Mouse (Mus musculus) thymus, adult 18-20 months (tissue): ENCODE data around the gene Gbp6.
"Not testable (repeated sequence)": the region's sequence is repeated elsewhere in the genome, so short reads cannot be mapped to it uniquely, and the experiment has no call there.

ENCODE experiments used
- DNase-seq, 2 experiments: peaks; one replicate each; pipeline ENCODE4 v3.0.0; 2022; ENCODE audit warnings: mixed read lengths in 2 of 2

Gene Gbp6

DNA sequence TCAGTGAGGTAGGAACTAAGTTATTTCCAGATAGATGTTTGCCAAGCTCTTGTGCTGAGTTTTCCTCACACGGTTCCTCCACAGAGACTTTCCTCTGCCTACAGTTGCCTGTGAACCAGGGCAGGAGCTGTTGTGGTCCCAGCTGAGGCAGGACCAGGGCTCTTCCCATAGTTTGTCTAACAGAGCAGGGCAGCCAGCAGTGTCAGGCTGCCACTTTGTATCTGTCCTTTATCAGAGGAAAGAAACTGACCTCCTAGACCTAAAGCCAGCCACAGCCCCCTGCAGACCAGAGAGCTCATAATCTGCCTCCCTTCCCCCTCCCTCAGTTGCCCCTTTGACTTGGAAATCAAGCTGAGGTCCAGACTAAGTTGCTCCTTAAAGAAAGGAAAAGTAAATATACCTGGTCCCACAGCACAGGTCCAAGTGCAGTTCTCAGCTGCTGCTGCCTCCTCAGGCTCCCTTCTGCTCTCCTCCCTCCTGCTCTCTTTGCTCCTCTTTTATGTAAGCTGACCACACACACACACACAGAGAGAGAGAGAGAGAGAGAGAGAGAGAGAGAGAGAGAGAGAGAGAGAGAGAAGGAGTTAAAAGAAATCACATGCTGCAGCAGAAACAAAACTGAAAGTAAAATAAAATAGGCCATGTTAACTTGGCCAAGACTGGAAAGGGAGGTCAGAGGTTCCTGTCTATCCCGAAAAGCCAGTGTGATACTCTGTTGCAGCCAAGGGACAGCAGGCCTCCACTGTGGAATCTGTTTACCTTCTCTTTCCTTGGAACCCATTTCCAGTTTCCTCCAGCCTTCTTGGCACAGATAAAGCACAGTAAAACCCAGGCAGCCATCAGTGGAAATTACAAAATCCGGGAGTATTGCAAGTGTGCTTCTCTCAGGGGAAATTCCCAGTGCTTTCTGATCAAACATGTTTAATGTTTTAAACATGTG, at the start of gene Gbp6, which contains the start of gene Gm43302:
Gbp6 (minus strand) TSS at position 473 of the 940 bp plus-strand sequence.
Gm43302 (minus strand) TSS at position 470 of the 940 bp plus-strand sequence.
- not testable (repeated sequence) for DNase-seq

DNA sequence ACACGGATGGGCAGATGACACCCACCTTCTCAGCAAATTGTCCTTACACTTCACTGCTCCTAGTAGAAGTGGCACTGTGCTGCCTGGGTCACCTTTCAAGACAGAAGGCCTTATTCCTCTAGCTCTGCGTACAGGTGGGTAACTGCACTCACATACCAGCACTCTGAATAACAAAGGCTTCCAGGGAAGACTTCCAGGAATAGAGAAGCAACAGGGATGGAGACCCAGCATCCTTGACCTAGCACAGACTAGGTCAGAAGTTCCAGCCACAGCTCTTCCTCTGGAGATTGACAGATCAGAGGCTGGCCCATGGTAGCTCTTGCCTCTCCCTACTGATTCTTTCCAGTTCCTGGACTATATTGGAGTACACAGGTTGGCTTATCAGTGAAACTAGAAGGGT, 47.8 kb upstream of the Gbp6 start:
- DNase-seq: no peak

DNA sequence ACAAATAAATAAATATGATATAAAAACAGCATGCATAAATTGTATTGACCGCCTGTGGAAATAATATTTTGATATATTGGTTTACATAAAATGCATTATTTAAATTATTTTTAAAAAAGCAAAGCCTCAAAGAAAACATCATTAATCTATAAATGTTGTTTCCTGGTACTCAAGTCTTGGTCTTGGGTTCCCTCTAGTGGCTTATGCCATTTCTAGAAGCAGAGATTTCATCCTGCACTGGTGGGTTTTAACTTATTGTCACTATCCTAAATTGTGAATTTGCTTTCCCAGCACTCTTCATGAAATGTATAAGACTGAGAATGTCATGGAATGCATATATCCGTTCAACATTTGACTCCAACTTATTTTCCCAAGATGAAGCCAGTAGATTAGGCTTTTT, 29.0 kb upstream of the Gbp6 start:
- DNase-seq: no peak

DNA sequence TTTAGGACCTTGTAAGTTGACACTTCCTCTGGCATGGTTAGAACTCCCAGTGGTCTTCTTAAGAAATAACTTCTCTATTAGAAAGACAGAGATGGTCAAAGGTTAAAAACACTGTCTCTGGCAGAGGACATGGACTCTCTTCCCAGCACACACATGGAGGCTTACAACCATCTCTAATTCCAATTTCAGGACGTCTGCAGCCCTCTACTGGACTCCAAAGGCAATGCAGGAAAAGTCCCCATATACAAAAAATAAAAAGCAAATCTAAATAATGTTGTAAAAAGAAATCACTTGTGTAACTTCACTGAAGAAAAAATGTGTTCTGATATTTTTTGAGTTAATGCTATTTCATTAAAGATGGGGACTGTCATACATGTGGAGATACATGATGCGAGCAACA, 17.4 kb upstream of the Gbp6 start:
- DNase-seq: no peak

DNA sequence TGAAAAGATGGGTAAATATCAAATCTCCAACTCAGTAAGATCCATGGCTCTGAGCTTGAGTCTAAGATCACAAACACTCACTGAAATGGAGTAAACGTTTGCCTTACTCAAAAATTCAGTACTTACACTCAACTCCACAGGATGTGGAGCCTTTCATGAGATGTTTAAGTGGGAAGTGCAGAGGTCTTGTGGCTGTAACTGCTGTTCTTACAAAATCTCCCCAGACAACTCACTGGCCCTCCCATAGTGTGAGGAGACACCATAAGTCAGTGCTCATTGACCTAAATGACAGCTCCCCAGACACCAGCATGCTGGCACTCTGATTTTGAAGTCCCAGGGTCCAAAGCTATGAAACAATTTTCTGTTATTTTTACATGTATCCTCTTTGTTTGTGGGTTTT, 15.7 kb upstream of the Gbp6 start:
- DNase-seq: not testable (repeated sequence)

DNA sequence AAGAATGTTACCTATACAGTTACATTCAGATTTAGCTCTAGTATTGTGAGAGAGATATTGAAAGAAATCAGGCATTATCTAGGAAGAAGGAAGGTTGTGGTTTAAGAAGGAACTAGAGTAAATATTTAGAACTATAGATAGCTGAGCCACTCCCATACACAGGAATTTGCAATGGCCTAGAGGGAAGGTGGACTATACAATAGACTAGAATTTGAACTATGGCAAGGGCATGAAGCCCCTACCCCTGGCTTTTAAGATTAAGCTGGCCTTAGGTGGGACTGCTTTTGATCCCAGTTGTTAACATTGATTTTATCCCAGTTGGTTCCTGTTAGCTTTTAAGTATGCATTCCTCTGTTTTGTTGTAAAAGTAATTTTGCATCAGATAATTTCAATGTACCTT, 13.4 kb upstream of the Gbp6 start:
- DNase-seq: not testable (repeated sequence)

DNA sequence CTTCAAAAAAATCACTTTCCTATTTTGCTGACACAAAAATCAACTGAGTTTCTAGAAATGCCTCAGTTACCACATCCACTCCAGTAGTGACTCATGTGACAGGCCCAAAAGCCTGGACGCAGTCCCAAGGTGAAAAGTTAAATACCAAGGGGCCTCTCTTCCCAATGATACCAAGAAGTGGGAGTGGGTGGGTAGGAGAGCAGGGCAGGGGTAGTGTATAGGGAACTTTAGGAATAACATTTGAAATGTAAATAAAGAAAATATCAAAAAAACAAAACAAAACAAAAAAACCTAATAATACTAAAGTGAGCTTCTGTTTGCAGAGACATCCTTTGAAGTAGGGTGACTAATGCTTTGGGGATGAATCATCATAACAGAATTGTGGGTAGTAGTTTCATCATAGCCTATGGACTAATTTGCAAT, 12.7 kb upstream of the Gbp6 start:
- no peak for DNase-seq

DNA sequence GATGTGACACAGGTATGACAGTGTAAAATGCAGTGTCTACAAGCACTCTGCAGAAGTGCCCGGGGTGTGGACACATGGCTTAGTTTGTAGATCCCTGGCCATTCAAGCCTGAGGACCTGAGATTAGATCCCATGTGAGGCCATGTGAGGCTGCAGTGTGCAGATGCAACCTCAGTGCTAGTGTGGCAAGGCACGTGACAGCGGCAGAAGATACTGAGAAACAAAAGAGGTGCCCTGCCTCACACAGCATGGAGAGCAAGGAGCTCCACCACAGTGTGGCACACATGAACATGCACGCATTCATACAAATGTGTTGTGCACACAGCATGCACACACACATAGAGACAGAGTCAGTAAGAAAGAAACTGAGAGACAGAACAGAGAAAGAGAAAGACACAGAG, 12.2 kb upstream of the Gbp6 start:
- peak; percentile 19 to 40 for DNase-seq

DNA sequence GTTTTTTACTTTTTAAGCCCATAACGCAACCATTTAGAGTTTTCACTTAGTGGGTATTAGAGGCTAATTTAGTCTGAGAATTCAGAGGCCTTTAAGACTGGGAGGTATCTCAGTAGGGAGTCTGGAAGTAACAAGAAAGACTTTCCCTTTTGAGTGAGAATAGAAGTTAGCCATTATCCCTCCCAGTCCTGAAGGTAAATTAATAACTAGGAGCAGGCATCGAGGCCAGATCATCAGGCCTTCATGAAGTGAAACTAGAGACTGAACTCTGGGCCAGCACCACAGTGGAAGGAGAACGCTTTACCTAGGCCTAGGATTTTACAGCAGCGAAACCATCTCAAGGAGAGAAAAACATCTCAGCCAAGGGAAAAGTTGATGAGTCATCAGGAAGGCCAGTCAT, 8.5 kb upstream of the Gbp6 start:
- no peak for DNase-seq

DNA sequence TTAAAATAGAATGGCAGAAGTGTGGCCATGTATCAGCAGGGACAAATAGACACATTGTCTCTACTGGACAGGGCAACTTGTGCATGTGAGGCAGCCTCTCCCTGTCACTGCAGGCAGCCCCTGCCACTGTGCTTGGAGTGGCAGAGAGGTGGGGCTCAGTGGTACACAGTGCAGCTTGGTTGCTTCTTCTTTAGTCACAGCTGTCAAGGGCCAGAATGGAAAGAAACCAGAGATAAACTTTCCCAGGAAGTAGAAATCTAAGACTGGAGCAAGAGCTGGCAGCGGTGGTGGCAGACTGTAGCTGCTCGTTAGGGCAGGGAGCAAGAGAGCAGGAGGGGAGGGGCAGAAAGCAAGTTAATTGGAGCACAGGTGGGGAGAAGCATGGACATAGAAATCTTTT, 8.0 kb upstream of the Gbp6 start:
- no peak for DNase-seq

DNA sequence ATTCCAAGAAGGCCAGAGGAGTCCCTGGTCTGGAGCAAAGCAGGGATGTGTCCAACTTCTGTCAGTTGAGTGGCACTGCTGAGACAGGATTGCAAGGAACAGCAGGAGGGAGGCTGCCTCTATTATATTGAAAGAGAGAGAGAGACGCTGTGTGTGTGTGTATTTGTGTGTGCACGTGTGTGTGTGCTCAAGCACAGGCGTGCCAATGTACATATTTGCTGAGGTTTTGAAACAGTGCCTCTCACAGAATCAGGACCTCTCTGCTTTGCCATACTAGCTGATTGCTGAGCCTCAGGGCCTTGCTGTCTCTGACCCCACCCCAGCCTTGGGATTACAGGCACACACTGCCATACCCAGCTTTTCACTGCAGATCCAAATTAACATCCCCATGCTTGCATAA, 2.2 kb upstream of the Gbp6 start:
- DNase-seq: no peak

DNA sequence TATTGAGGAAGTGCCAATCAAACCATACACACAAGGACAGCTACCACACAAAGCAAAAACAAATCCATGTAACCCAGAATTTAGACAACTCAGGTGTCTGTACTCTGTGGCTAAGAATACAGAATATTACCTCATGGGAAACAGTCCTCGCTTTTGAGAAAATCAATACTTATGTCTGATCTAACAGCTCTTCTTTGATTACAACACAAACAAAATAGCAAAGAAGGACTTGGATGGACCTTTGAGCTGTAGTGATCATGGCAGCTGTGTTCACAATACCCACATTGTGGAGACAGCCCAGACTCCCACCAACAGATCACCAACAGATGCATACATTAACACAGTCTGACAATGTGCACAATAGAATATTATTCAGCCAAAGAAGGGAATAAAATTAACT, 1.0 kb downstream of the Gbp6 start:
- no peak for DNase-seq

DNA sequence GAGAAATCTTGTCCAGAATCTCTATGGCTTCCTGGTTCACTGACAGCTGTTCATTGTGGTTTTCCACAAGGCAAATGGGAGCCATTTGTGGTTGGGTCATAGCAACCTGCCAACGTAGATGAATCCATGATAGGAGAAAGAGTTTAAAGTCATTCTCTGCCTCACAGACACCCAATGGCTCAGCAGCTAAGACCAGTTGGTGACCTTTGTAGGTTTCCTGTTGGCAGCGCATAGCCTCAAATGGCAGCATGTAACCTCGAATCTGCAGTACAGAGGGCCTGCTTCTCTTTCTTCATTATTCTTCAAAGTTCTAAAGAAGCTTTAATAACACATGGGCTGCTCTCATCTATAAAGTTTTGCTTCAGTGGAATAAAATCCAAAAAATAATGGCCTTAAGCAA, 2.6 kb downstream of the Gbp6 start:
- not testable (repeated sequence) for DNase-seq

DNA sequence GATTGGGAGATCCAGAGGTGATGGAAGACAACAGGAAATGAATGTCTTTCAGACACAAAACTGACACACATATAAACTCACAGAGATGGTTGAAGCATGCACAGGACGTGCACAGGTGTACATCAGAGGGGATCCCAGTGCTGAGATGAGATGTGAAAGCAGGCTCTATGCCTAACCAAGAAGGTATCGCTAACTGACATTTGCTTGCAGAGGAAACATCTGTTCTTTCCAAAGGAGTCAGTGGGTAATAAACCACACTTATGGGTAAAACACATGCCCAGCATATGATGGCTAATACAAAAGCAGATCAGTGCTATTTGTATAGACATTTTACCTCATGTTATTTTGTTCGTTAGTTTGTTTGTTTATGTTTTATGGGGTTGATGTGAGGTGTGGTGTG, 32.8 kb downstream of the Gbp6 start:
- DNase-seq: not testable (repeated sequence)

DNA sequence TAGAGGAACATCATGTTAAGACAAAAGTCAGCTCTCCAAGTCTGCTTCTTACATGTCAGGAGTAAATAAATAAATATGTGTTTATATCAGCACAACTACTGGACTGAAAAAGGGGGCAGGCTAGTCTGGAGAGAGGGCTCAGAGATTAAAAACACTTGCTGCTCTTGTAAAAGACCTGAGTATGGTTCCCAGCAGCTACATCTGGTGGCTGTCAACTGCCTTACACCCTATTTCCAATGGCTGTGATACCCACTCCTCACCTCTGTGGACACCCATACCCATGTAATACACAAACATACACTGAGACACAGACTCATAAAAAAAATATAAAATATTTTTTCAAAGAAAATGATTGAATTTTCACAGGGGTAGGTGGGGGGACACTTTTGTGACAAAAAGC, 41.0 kb downstream of the Gbp6 start:
- no peak for DNase-seq

DNA sequence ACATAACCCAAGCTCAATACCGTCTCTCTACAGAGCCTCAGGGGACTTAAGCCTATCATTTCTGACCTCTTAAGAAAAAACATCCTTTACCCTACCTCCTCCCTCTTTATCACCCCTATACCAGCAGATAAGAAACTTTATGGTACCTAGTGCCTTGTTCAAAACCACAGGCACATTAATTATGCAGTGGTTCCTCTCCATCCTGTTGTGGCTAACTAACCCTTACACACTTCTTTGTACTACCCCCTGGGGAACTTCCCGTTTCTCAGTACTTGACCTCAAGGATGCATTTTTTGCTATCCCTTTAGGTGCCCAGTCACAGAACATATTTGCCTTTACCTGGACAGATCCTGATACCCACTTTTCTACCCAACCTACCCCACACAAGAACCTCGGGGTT, 48.8 kb downstream of the Gbp6 start:
- DNase-seq: not testable (repeated sequence)

DNA sequence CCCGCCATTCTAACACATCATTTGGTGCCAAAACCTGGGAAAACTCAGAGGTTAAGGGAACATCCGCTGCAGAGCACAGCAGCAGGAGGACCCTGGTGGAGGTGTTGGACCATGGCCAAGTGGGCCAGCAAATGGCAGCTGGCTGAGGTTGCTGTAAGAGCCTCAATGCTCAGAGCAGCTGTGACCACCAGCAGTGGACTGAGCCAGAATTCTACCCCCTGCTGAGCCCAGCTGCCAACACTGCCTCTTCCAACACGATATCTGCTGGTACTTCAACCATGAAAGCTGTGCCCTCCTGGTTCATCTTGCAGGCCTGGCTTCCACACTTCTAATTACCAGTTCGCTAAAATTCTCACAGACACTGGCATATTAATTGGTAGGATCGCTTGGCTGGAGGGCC, 52.5 kb downstream of the Gbp6 start:
- DNase-seq: not testable (repeated sequence)

DNA sequence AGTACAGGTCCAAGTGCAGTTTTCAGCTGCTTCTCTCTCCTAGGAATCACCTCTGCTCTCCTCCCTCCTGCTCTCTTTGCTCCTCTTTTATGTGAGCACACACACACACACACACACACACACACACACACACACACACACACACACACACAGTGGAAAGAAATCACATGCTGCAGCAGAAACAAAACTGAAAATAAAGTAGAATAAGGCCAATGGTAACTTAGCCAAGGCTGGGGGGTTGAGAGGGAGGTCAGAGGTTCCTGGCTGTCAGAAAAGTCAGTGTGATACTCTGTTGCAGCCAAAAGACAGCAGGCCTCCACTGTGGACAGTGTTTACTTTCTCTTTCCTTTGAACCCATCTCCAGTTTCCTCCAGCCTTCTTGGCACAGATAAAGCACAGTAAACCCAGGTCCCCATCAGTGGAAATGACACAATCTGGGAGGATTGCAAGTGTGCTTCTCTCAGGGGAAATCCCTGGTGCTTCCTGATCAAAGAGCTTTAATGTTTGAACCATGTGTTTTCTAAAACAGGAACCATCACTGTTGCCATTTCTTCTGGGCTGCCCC, 53.9 kb downstream of the Gbp6 start, which contains the start of gene Gbp10:
Gbp10 (minus strand) TSS at position 51 of the 565 bp plus-strand sequence.
- DNase-seq: not testable (repeated sequence)

DNA sequence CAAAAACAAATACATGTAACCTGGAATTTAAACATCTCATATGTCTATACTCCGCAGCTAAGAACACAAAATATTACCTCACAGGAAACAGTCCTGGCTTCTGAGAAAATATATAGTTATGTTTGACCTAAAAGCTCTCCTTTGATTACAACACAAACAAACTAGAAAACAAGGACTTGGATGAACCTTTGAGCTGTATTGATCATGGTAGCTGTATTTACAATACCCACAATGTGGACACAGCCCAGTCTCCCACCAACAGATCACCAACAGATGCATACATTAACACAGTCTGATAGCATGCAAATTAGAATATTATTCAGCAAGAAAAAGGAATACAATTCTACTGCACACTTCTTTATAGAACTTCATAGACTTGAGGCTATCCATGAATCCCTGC, 55.1 kb downstream of the Gbp6 start:
- DNase-seq: not testable (repeated sequence)

DNA sequence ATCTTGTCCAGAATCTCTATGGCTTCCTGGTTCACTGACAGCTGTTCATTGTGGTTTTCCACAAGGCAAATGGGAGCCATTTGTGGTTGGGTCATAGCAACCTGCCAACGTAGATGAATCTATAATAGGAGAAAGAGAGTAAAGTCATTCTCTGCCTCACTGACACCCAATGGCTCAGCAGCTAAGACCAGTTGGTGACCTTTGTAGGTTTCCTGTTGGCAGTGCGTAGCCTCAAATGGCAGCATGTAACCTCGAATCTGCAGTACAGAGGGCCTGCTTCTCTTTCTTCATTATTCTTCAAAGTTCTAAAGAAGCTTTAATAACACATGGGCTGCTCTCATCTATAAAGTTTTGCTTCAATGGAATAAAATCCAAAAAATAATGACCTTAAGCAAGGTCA, 57.5 kb downstream of the Gbp6 start:
- not testable (repeated sequence) for DNase-seq
